Mouse (Mus musculus) adrenal gland, postnatal 10 days (tissue): Measurements from ENCODE around the gene Ifih1. TPM values are rescaled to one million over a fixed set of nuclear protein-coding genes. Genes with fewer than 3 reads are reported as not detected.

Experiments
- DNase-seq: peaks from one replicate; pipeline ENCODE4 v3.0.0; 2021; ENCODE audit warnings: mixed read lengths
- total RNA-seq, 2 experiments: library from RNA; stranded (reverse); gene quantifications; 2 replicates each; pipeline ENCODE4 v1.2.3; 2021

Ifih1 gene
- total RNA-seq, 2 experiments from 2014 or later: 5.8 to 8.1 TPM

GRCm38 (mm10) chr2:62639869-62640268 lies 6.2 kb downstream of the Ifih1 start:
- no peak for DNase-seq

GRCm38 (mm10) chr2:62630446-62630845 lies 15.6 kb downstream of the Ifih1 start:
- no peak for DNase-seq

GRCm38 (mm10) chr2:62628356-62628755 lies 17.7 kb downstream of the Ifih1 start:
- DNase-seq: no peak

GRCm38 (mm10) chr2:62627728-62628127 lies 18.3 kb downstream of the Ifih1 start:
- no peak for DNase-seq

GRCm38 (mm10) chr2:62623024-62623441 lies 23.0 kb downstream of the Ifih1 start:
- no peak for DNase-seq

- no peak for DNase-seq
These were observed 26.4 kb downstream of the Ifih1 start for GRCm38 (mm10) chr2:62619679-62620078.

GRCm38 (mm10) chr2:62618934-62619341 lies 27.1 kb downstream of the Ifih1 start:
- no peak for DNase-seq

- DNase-seq: no peak
These were observed 32.9 kb downstream of the Ifih1 start for GRCm38 (mm10) chr2:62613133-62613532.

GRCm38 (mm10) chr2:62606205-62606604 lies 39.9 kb downstream of the Ifih1 start:
- no peak for DNase-seq

GRCm38 (mm10) chr2:62603530-62603929 lies 42.5 kb downstream of the Ifih1 start:
- DNase-seq: no peak

- DNase-seq: no peak
These were observed 49.5 kb downstream of the Ifih1 start for GRCm38 (mm10) chr2:62596586-62596985.

- no peak for DNase-seq
These were observed 51.6 kb downstream of the Ifih1 start for GRCm38 (mm10) chr2:62594491-62594890.

GRCm38 (mm10) chr2:62591555-62591954 lies 54.5 kb downstream of the Ifih1 start:
- no peak for DNase-seq

- DNase-seq: no peak
These were observed 56.7 kb downstream of the Ifih1 start for GRCm38 (mm10) chr2:62589333-62589732.

- no peak for DNase-seq
These were observed 60.3 kb downstream of the Ifih1 start for GRCm38 (mm10) chr2:62585769-62586168.

- no peak for DNase-seq
These were observed 71.1 kb downstream of the Ifih1 start for GRCm38 (mm10) chr2:62574962-62575361.

- no peak for DNase-seq
These were observed 71.8 kb downstream of the Ifih1 start for GRCm38 (mm10) chr2:62574250-62574649.

- DNase-seq: no peak
These were observed 72.3 kb downstream of the Ifih1 start, which contains the start of gene Fap for GRCm38 (mm10) chr2:62573753-62574159. Gene Fap, minus strand, starts transcription at chr2:62574075.

- no peak for DNase-seq
These were observed 72.8 kb downstream of the Ifih1 start for GRCm38 (mm10) chr2:62573099-62573752.

GRCm38 (mm10) chr2:62564687-62565086 lies 81.4 kb downstream of the Ifih1 start:
- no peak for DNase-seq

- DNase-seq: no peak
These were observed 83.2 kb downstream of the Ifih1 start for GRCm38 (mm10) chr2:62562661-62563485.

- no peak for DNase-seq
These were observed 88.6 kb downstream of the Ifih1 start for GRCm38 (mm10) chr2:62557417-62557816.

GRCm38 (mm10) chr2:62556349-62556748 lies 89.7 kb downstream of the Ifih1 start:
- no peak for DNase-seq

- no peak for DNase-seq
These were observed 96.4 kb downstream of the Ifih1 start for GRCm38 (mm10) chr2:62549659-62550058.
